Mouse (Mus musculus) neural tube, embryonic 15.5 days (tissue): ENCODE measurements around the gene Ltb4r2. TPM values are rescaled to one million over a fixed set of nuclear protein-coding genes. Genes with fewer than 3 reads are reported as not detected.
"Not testable (repeated sequence)": the region's sequence is repeated elsewhere in the genome, so short reads cannot be mapped to it uniquely, and the experiment has no call there.

Experiments used
- ATAC-seq: fragments of 200-750 bp; cut with Nextera tagmentation; 2 replicates; pipeline ENCODE4 v1.8.0; 2017; ENCODE audit warnings: mild to moderate bottlenecking, moderate TSS enrichment, moderate library complexity; ENCODE audit not compliant: low FRiP score
- H3K27ac ChIP-seq: fragments of 300-500 bp; sonication (generic); replicated peaks from 2 replicates; pipeline ENCODE4 v1.5.1; 2015; ENCODE audit warnings: mild to moderate bottlenecking, inconsistent platforms
- H3K27me3 ChIP-seq: fragments of 300-500 bp; sonication (generic); replicated peaks from 2 replicates; pipeline ENCODE4 v1.6.1; 2015; ENCODE audit warnings: inconsistent platforms
- H3K36me3 ChIP-seq: fragments of 300-500 bp; sonication (generic); 2 replicates; pipeline ENCODE4 v1.6.1; 2015; ENCODE audit warnings: inconsistent platforms
- H3K4me1 ChIP-seq: fragments of 300-500 bp; sonication (generic); 2 replicates; pipeline ENCODE4 v1.6.1; 2015; ENCODE audit warnings: inconsistent platforms
- H3K4me2 ChIP-seq: fragments of 300-500 bp; sonication (generic); 2 replicates; pipeline ENCODE4 v1.6.1; 2015; ENCODE audit warnings: inconsistent platforms, mild to moderate bottlenecking, moderate library complexity
- H3K4me3 ChIP-seq: fragments of 300-500 bp; sonication (generic); replicated peaks from 2 replicates; pipeline ENCODE4 v1.5.1; 2015; ENCODE audit warnings: mild to moderate bottlenecking, inconsistent platforms
- H3K9ac ChIP-seq: fragments of 300-500 bp; sonication (generic); replicated peaks from 2 replicates; pipeline ENCODE4 v1.6.1; 2015; ENCODE audit warnings: mild to moderate bottlenecking, inconsistent platforms
- H3K9me3 ChIP-seq: fragments of 300-500 bp; sonication (generic); replicated peaks from 2 replicates; pipeline ENCODE4 v1.6.1; 2016; ENCODE audit warnings: inconsistent platforms
- WGBS: fragments of 180-500 bp; shearing (Covaris S2); methylation state at CpG from one replicate; pipeline ENCODE4 v1.1.7; 2015; ENCODE audit warnings: mixed read lengths; 5-methylcytosine and 5-hydroxymethylcytosine counted together
- polyA plus RNA-seq: library from polyadenylated mRNA; unstranded; fragments of >200 nt; fragmentation: Nextera tagmentation; extraction: Ambion mirVana; gene quantifications from 2 replicates; pipeline ENCODE4 v1.2.1, GENCODE M21; 2015

Gene Ltb4r2
- polyA plus RNA-seq, 1 experiment from 2014 or later, result 0.42 TPM

- Histone ChIP-seq H3K4me3 (no peak overlapping the region), H3K27ac (no peak overlapping the region), H3K9me3 (no peaks in the 10 kb centered on the region), H3K4me1 (no peaks in the 10 kb centered on the region), H3K27me3 (0 out of 2 replicates have a peak, but pooled peaks cover 3% of the 10 kb centered on the region), H3K9ac (no peak overlapping the region), H3K36me3 (peaks cover 35% of the 10 kb centered on the region), H3K4me2 (no peak overlapping the region)
- no peak for ATAC-seq
- WGBS, result 91% methylated on average over 9 of the region's 9 CpGs
Observed at GRCm38 (mm10) chr14:55737086-55737687, 24.0 kb upstream of the Ltb4r2 start.

- peaks cover 43% of the 10 kb centered on the region for H3K4me1 ChIP-seq
- H3K27ac ChIP-seq, result no peak overlapping the region
- WGBS, result 23% methylated on average over 10 of the region's 10 CpGs
- no peaks in the 10 kb centered on the region for H3K27me3 ChIP-seq
- 0 out of 2 replicates have a peak overlapping the region, but pooled peaks have one; percentile 24 for H3K9ac ChIP-seq
- no peaks in the 10 kb centered on the region for H3K9me3 ChIP-seq
- H3K4me2 ChIP-seq, result peak overlapping the region; percentile 95
- H3K36me3 ChIP-seq, result peaks cover 24% of the 10 kb centered on the region
- peak overlapping the region; percentile 9; the same call in 1 of the 2 replicates for H3K4me3 ChIP-seq
- peak; percentile 59 for ATAC-seq
Observed at GRCm38 (mm10) chr14:55743711-55744110, 17.5 kb upstream of the Ltb4r2 start.

- Histone ChIP-seq H3K4me3 (peak within 1 kb of the TSS; percentile 88), H3K36me3 (peaks cover 19% of the 10 kb centered on the region), H3K27ac (peak within 1 kb of the TSS; percentile 56; the same call in 1 of the 2 replicates), H3K4me2 (peak within 1 kb of the TSS; percentile 95), H3K9ac (peak within 1 kb of the TSS; percentile 77), H3K27me3 (no peaks in the 10 kb centered on the region), H3K4me1 (peaks cover 43% of the 10 kb centered on the region), H3K9me3 (no peaks in the 10 kb centered on the region)
- 1% methylated on average over 48 of the region's 48 CpGs for WGBS
- peak; percentile 84 for ATAC-seq
Observed at GRCm38 (mm10) chr14:55745180-55745860, 15.9 kb upstream of the Ltb4r2 start, which contains the start of the genes Dhrs1 and Nop9. Gene Dhrs1, minus strand, starts transcription at chr14:55745690. Gene Nop9, plus strand, starts transcription at chr14:55745693.

- ATAC-seq, result no peak; the same call in 1 of the 2 replicates
- peaks cover 43% of the 10 kb centered on the region for H3K4me1 ChIP-seq
- H3K4me3 ChIP-seq, result peak overlapping the region; percentile 88
- under 1% methylated on average over 31 of the region's 31 CpGs for WGBS
- H3K4me2 ChIP-seq, result peak overlapping the region; percentile 95
- peak overlapping the region; percentile 56; the same call in 1 of the 2 replicates for H3K27ac ChIP-seq
- H3K9ac ChIP-seq, result peak overlapping the region; percentile 77
- H3K36me3 ChIP-seq, result peaks cover 19% of the 10 kb centered on the region
- no peaks in the 10 kb centered on the region for H3K27me3 ChIP-seq
- no peaks in the 10 kb centered on the region for H3K9me3 ChIP-seq
Observed at GRCm38 (mm10) chr14:55745861-55746237, 15.4 kb upstream of the Ltb4r2 start.

- no peaks in the 10 kb centered on the region for H3K27me3 ChIP-seq
- H3K9ac ChIP-seq, result 0 out of 2 replicates have a peak overlapping the region, but pooled peaks have one; percentile 5
- no peak overlapping the region for H3K27ac ChIP-seq
- H3K4me1 ChIP-seq, result peaks cover 43% of the 10 kb centered on the region
- H3K4me3 ChIP-seq, result peak overlapping the region; percentile 88
- no peaks in the 10 kb centered on the region for H3K9me3 ChIP-seq
- H3K36me3 ChIP-seq, result peaks cover 29% of the 10 kb centered on the region
- ATAC-seq, result no peak
- WGBS, result 93% methylated on average over 10 of the region's 10 CpGs
- peak overlapping the region; percentile 95 for H3K4me2 ChIP-seq
Observed at GRCm38 (mm10) chr14:55747051-55747847, 14.0 kb upstream of the Ltb4r2 start.

- ATAC-seq, result no peak
- Histone ChIP-seq H3K4me3 (no peak overlapping the region), H3K27me3 (peaks cover 12% of the 10 kb centered on the region), H3K4me2 (no peak overlapping the region), H3K9ac (no peak overlapping the region), H3K36me3 (peaks cover 40% of the 10 kb centered on the region), H3K4me1 (peaks cover 13% of the 10 kb centered on the region), H3K27ac (no peak overlapping the region), H3K9me3 (no peaks in the 10 kb centered on the region)
- 84% methylated on average over 6 of the region's 6 CpGs for WGBS
Observed at GRCm38 (mm10) chr14:55757566-55757965, 3.7 kb upstream of the Ltb4r2 start.

- Histone ChIP-seq H3K27me3 (peaks cover 15% of the 10 kb centered on the region), H3K9me3 (no peaks in the 10 kb centered on the region), H3K9ac (no peak within 1 kb of the TSS; the same call in 1 of the 2 replicates), H3K4me2 (peak within 1 kb of the TSS; percentile 25), H3K27ac (no peak within 1 kb of the TSS), H3K4me3 (no peak within 1 kb of the TSS), H3K4me1 (peaks cover 17% of the 10 kb centered on the region), H3K36me3 (peaks cover 32% of the 10 kb centered on the region)
- WGBS, result 19% methylated on average over 8 of the region's 8 CpGs
- ATAC-seq, result no peak
Observed at GRCm38 (mm10) chr14:55758363-55758784, 2.9 kb upstream of the Ltb4r2 start, which contains the start of gene Cideb. Gene Cideb, minus strand, starts transcription at chr14:55758458.

GRCm38 (mm10) chr14:55760156-55760555 lies 1.1 kb upstream of the Ltb4r2 start:
- not testable (repeated sequence) for H3K9ac ChIP-seq, H3K27ac ChIP-seq, H3K9me3 ChIP-seq, ATAC-seq, H3K4me3 ChIP-seq
- Histone ChIP-seq H3K27me3 (peaks cover 32% of the 10 kb centered on the region), H3K36me3 (peaks cover 14% of the 10 kb centered on the region), H3K4me1 (peaks cover 17% of the 10 kb centered on the region), H3K4me2 (peak overlapping the region; percentile 38)
- under 1% methylated on average over 6 of the region's 6 CpGs for WGBS

- Histone ChIP-seq H3K9ac (peak overlapping the region; percentile 50), H3K4me2 (peak overlapping the region; percentile 76), H3K27ac (peak overlapping the region; percentile 65), H3K4me1 (peaks cover 18% of the 10 kb centered on the region), H3K9me3 (no peaks in the 10 kb centered on the region), H3K27me3 (peaks cover 51% of the 10 kb centered on the region), H3K4me3 (peak overlapping the region; percentile 53), H3K36me3 (no peaks in the 10 kb centered on the region)
- under 1% methylated on average over 77 of the region's 77 CpGs for WGBS
- peak; percentile 73 for ATAC-seq
Observed at GRCm38 (mm10) chr14:55762001-55762821, 983 bp downstream of the Ltb4r2 start.

- no peak for ATAC-seq
- WGBS, result 61% methylated on average over 7 of the region's 7 CpGs
- Histone ChIP-seq H3K27ac (no peak overlapping the region), H3K4me3 (peak overlapping the region; percentile 53; the same call in 1 of the 2 replicates), H3K27me3 (peaks cover 58% of the 10 kb centered on the region), H3K4me1 (peaks cover 27% of the 10 kb centered on the region), H3K4me2 (peak overlapping the region; percentile 76), H3K36me3 (no peaks in the 10 kb centered on the region), H3K9ac (no peak overlapping the region), H3K9me3 (no peaks in the 10 kb centered on the region)
Observed at GRCm38 (mm10) chr14:55763166-55763565, 1.9 kb downstream of the Ltb4r2 start.
